Mouse (Mus musculus) heart, adult 11 months (tissue): Measurements from ENCODE around the gene Dlg2.

ENCODE experiments used
- DNase-seq: peaks from one replicate; pipeline ENCODE4 v3.0.0; 2022

The Dlg2 gene

GRCm38 (mm10) chr7:91591261-91592170, 1115.0 kb downstream of the Dlg2 start:
- DNase-seq = no peak

- DNase-seq = no peak
These were observed 1122.1 kb downstream of the Dlg2 start for GRCm38 (mm10) chr7:91598549-91598948.

- no peak for DNase-seq
These were observed 1124.8 kb downstream of the Dlg2 start for GRCm38 (mm10) chr7:91601307-91601706.

- no peak for DNase-seq
These were observed 1127.1 kb downstream of the Dlg2 start for GRCm38 (mm10) chr7:91603561-91603960.

- DNase-seq = no peak
These were observed 1176.6 kb downstream of the Dlg2 start for GRCm38 (mm10) chr7:91653033-91653432.

GRCm38 (mm10) chr7:91659498-91659897, 1183.0 kb downstream of the Dlg2 start:
- no peak for DNase-seq

- no peak for DNase-seq
These were observed 1196.0 kb downstream of the Dlg2 start for GRCm38 (mm10) chr7:91672236-91673017.

- DNase-seq = no peak
These were observed 1197.9 kb downstream of the Dlg2 start for GRCm38 (mm10) chr7:91674401-91674800.

- no peak for DNase-seq
These were observed 1201.5 kb downstream of the Dlg2 start for GRCm38 (mm10) chr7:91677934-91678333.

GRCm38 (mm10) chr7:91687930-91688329, 1211.5 kb downstream of the Dlg2 start:
- DNase-seq = no peak

- DNase-seq = no peak
These were observed 1213.4 kb downstream of the Dlg2 start for GRCm38 (mm10) chr7:91689829-91690228.

GRCm38 (mm10) chr7:91709853-91710252, 1233.4 kb downstream of the Dlg2 start:
- DNase-seq = no peak

GRCm38 (mm10) chr7:91711184-91711583, 1234.7 kb downstream of the Dlg2 start:
- no peak for DNase-seq

GRCm38 (mm10) chr7:91715776-91716175, 1239.3 kb downstream of the Dlg2 start:
- DNase-seq = no peak

- no peak for DNase-seq
These were observed 1240.2 kb downstream of the Dlg2 start for GRCm38 (mm10) chr7:91716696-91717095.

GRCm38 (mm10) chr7:91720318-91720717, 1243.8 kb downstream of the Dlg2 start:
- no peak for DNase-seq

GRCm38 (mm10) chr7:91724397-91724796, 1247.9 kb downstream of the Dlg2 start:
- DNase-seq = no peak

- no peak for DNase-seq
These were observed 1264.3 kb downstream of the Dlg2 start for GRCm38 (mm10) chr7:91740748-91741147.

GRCm38 (mm10) chr7:91753151-91753861, 1276.8 kb downstream of the Dlg2 start:
- DNase-seq = no peak

GRCm38 (mm10) chr7:91767648-91768047, 1291.2 kb downstream of the Dlg2 start:
- no peak for DNase-seq

GRCm38 (mm10) chr7:91778673-91779072, 1302.2 kb downstream of the Dlg2 start:
- DNase-seq = no peak

GRCm38 (mm10) chr7:91784617-91785016, 1308.1 kb downstream of the Dlg2 start:
- no peak for DNase-seq

- DNase-seq = no peak
These were observed 1309.0 kb downstream of the Dlg2 start for GRCm38 (mm10) chr7:91785445-91785844.
